Mouse (Mus musculus): ENCODE measurements around the gene Scgb2b26.
"Not testable (repeated sequence)": the region's sequence is repeated elsewhere in the genome, so short reads cannot be mapped to it uniquely, and the experiment has no call there.

The Scgb2b26 gene

DNA sequence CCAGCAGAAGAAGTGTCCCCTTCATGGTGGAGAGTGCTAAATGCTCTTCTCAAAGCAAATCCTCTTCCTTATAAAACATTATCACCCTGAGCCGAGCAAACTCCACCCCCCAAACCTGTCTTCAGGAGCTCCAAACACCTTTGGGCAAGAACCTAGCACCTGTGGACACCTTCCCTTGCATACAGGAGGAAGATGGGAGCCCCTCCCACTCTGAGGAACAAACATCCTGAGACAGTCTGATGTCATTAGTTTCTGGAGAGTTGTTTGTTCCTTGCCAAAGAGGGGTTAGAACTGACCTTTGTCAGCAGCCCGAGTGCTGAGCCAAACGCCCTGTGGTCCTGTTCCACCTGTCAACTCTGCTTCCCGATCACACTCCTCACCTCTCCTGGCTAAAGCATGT lies at the start of gene Scgb2b26:
Gene Scgb2b26, minus strand, starts transcription at position 101 of the 400 bp plus-strand sequence.
- no peak for DNase-seq (ENCODE audit: low read depth)

DNA sequence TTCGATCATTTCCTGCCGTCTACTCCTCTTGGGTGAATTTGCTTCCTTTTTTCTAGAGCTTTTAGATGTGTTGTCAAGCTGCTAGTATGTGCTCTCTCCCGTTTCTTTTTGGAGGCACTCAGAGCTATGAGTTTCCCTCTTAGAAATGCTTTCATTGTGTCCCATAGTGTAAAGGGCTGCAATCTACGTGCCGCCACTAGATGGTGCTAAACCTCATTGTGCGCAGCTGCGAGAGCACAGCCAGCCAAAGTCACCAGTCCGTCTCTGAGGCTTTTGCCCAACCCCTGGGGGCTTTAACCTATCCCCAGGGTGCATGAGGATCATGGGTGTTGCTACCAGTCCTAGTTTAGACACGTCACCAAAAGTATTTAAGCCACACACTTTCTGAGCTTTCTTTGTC lies 37.4 kb upstream of the Scgb2b26 start:
- not testable (repeated sequence) for DNase-seq (ENCODE audit: low read depth)

DNA sequence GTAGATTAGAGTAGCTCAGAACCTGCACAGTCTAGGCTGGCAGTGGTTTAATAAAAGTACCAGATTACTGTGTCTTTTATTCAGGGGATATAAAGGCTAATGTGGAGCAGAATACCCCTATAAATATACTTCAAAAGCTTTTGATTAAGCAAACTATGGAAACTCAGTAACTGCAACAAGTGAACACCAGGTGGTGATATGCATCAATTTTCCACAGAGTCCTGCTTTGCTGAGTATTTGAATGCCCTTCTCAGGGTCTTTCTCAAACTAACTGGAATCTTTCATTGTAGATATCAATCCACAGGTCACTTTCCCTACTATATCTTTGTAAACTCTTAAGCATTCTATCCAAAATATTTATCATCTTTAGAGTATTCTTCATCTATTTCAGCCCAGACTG lies 41.9 kb downstream of the Scgb2b26 start:
- no peak for DNase-seq (ENCODE audit: low read depth)

DNA sequence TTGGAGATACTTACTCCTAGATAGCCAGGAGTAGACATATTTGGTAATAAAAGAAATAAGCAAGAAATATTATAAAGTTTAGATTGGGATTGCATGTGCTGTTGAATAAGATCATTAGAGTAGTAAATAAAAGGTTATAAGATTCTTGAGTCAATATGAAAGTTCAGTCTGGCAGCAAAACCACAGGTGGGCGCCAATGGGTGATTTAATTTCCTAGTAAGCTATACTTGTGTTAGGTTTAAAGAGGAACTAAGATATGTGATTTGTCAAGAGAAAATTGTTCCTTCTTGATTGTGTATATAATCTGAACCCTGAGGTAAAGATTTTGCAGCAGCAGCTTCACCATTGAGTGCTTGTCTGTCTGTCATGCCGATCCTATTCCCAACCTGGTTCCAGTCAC lies 44.0 kb downstream of the Scgb2b26 start:
- no peak for DNase-seq (ENCODE audit: low read depth)

DNA sequence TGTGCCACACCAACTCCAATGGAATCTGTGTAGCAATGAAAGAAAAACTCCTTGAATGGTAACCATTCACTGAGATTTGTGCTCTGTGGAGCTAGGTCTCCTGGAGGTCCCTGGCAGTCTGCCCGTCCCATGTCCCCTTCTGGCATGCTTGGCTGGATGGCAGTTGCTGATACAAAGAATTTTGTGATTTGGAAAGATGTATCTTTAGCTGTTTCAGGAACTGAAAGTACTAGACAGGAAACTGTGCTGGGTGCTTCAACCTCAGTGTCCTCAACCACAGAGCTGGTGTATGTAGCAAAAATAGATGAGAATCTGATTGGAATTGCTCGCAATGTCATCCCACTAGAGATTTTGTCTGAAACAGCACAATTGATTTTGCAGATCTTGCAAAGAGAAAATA lies 44.8 kb downstream of the Scgb2b26 start:
- DNase-seq (ENCODE audit: low read depth) = no peak

Data from fibroblast of lung, adult 2 months (primary cell).